Mouse (Mus musculus) liver, postnatal 0 days (tissue): ENCODE results near the gene Cyb561d2. TPM values are rescaled to one million over a fixed set of nuclear protein-coding genes. Genes with fewer than 3 reads are reported as not detected.

Experiments
- ATAC-seq: fragments of 200-750 bp; cut with Nextera tagmentation; 2 replicates; pipeline ENCODE4 v1.8.0; 2017; ENCODE audit warnings: mild to moderate bottlenecking, moderate library complexity
- DNase-seq: peaks from one replicate; pipeline ENCODE4 v3.0.0-alpha.2; 2016
- H3K27ac ChIP-seq: fragments of 300-500 bp; sonication (generic); 2 replicates; pipeline ENCODE4 v1.5.1; 2014; ENCODE audit warnings: antibody characterized with exemption, moderate library complexity, mild to moderate bottlenecking, low read depth
- H3K27me3 ChIP-seq: fragments of 300-500 bp; sonication (generic); 2 replicates; pipeline ENCODE4 v1.6.1; 2014; ENCODE audit warnings: low read length, control low read depth, mixed read lengths; ENCODE audit not compliant: insufficient read depth
- H3K36me3 ChIP-seq: fragments of 300-500 bp; sonication (generic); replicated peaks from 2 replicates; pipeline ENCODE4 v1.6.1; 2014; ENCODE audit warnings: mild to moderate bottlenecking, control low read depth, low read length, moderate library complexity, mixed read lengths; ENCODE audit not compliant: insufficient read depth
- H3K4me1 ChIP-seq: fragments of 300-500 bp; sonication (generic); 2 replicates; pipeline ENCODE4 v1.6.1; 2014; ENCODE audit warnings: antibody characterized with exemption, mild to moderate bottlenecking, control low read depth; ENCODE audit not compliant: insufficient read depth
- H3K4me2 ChIP-seq: fragments of 300-500 bp; sonication (generic); 2 replicates; pipeline ENCODE4 v1.6.1; 2014; ENCODE audit warnings: low read depth, mild to moderate bottlenecking, low read length, moderate library complexity, mixed read lengths
- H3K4me3 ChIP-seq: fragments of 300-500 bp; sonication (generic); 2 replicates; pipeline ENCODE4 v1.5.1; 2014; ENCODE audit warnings: low read depth, low read length
- H3K9ac ChIP-seq: fragments of 300-500 bp; sonication (generic); replicated peaks from 2 replicates; pipeline ENCODE4 v1.6.1; 2014; ENCODE audit warnings: mild to moderate bottlenecking, moderate library complexity
- H3K9me3 ChIP-seq: fragments of 300-500 bp; sonication (generic); 2 replicates; pipeline ENCODE4 v1.6.1; 2016; ENCODE audit warnings: mild to moderate bottlenecking, control low read depth, low read length, mixed read lengths
- CTCF ChIP-seq: sonication (generic); IDR thresholded peaks from 2 replicates; pipeline ENCODE4 v1.5.1; 2016; ENCODE audit warnings: antibody characterized with exemption, low read depth
- EP300 ChIP-seq: IDR thresholded peaks from 2 replicates; pipeline ENCODE4 v1.6.1; 2016; ENCODE audit warnings: antibody characterized with exemption, low read depth, mild to moderate bottlenecking
- WGBS: fragments of 180-500 bp; shearing (Covaris S2); extraction: QIAGEN DNeasy Blood & Tissue Kit; methylation state at CpG from one replicate; pipeline ENCODE4 v1.1.7; 2014; ENCODE audit not compliant: insufficient replicate concordance; 5-methylcytosine and 5-hydroxymethylcytosine counted together
- polyA plus RNA-seq: library from polyadenylated mRNA; unstranded; fragments of >200 nt; fragmentation: Nextera tagmentation; extraction: Ambion mirVana; gene quantifications from 2 replicates; pipeline ENCODE4 v1.2.1, GENCODE M21; 2015

Gene Cyb561d2
- polyA plus RNA-seq, 1 experiment from 2014 or later, result 18.5 TPM

GRCm38 (mm10) chr9:107538231-107538630, 3.8 kb downstream of the Cyb561d2 start:
- ATAC-seq (no peak), DNase-seq (no peak)
- Histone ChIP-seq H3K9ac (no peak overlapping the region), H3K27me3 (no peaks in the 10 kb centered on the region), H3K36me3 (peaks cover 27% of the 10 kb centered on the region), H3K4me2 (no peak overlapping the region), H3K9me3 (no peaks in the 10 kb centered on the region), H3K4me1 (peaks cover 45% of the 10 kb centered on the region), H3K27ac (no peak overlapping the region), H3K4me3 (no peak overlapping the region)
- 91% methylated on average over 7 of the region's 7 CpGs for WGBS
- TF ChIP-seq EP300 (no peak), CTCF (no peak)

- H3K4me3 ChIP-seq, result peak overlapping the region; percentile 70
- WGBS, result 0% methylated on average over 40 of the region's 40 CpGs
- peak overlapping the region; percentile 97 for H3K4me2 ChIP-seq
- H3K36me3 ChIP-seq, result peaks cover 21% of the 10 kb centered on the region
- no peaks in the 10 kb centered on the region for H3K27me3 ChIP-seq
- ATAC-seq (peak; percentile 12; the same call in 1 of the 2 replicates), DNase-seq (peak; percentile 59)
- peaks cover 27% of the 10 kb centered on the region for H3K4me1 ChIP-seq
- H3K27ac ChIP-seq, result peak overlapping the region; percentile 79
- TF ChIP-seq CTCF, result no peak
- TF ChIP-seq EP300, result no peak
- H3K9me3 ChIP-seq, result no peaks in the 10 kb centered on the region
- peak overlapping the region; percentile 91 for H3K9ac ChIP-seq
Measured at GRCm38 (mm10) chr9:107534408-107535202, 7.4 kb downstream of the Cyb561d2 start.

GRCm38 (mm10) chr9:107533791-107534407, 8.1 kb downstream of the Cyb561d2 start, which contains the start of gene Tmem115:
Tmem115 (plus strand) TSS chr9:107533945.
- Histone ChIP-seq H3K9me3 (no peaks in the 10 kb centered on the region), H3K27me3 (0 out of 2 replicates have a peak, but pooled peaks cover 3% of the 10 kb centered on the region), H3K27ac (peak within 1 kb of the TSS; percentile 79), H3K36me3 (peaks cover 15% of the 10 kb centered on the region), H3K4me1 (peaks cover 27% of the 10 kb centered on the region), H3K9ac (peak within 1 kb of the TSS; percentile 91), H3K4me2 (peak within 1 kb of the TSS; percentile 97), H3K4me3 (peak within 1 kb of the TSS; percentile 70)
- ATAC-seq (peak; percentile 97), DNase-seq (peak; percentile 91)
- under 1% methylated on average over 48 of the region's 48 CpGs for WGBS
- TF ChIP-seq EP300, result no peak
- peak; percentile 48; the same call in 1 of the 2 replicates for TF ChIP-seq CTCF

- ATAC-seq, result peak; percentile 72
- Histone ChIP-seq H3K4me3 (peak overlapping the region; percentile 30), H3K4me2 (peak overlapping the region; percentile 58), H3K9me3 (no peaks in the 10 kb centered on the region), H3K4me1 (peaks cover 13% of the 10 kb centered on the region), H3K27ac (no peak overlapping the region), H3K36me3 (no peaks in the 10 kb centered on the region), H3K9ac (no peak overlapping the region), H3K27me3 (peaks cover 47% of the 10 kb centered on the region)
- DNase-seq, result peak; percentile 88
- no peak for TF ChIP-seq CTCF
- TF ChIP-seq EP300, result no peak
- 7% methylated on average over 34 of the region's 44 CpGs for WGBS
Measured at GRCm38 (mm10) chr9:107526198-107527026, 15.6 kb downstream of the Cyb561d2 start.

GRCm38 (mm10) chr9:107522400-107522711, 19.6 kb downstream of the Cyb561d2 start:
- H3K4me2 ChIP-seq, result 0 out of 2 replicates have a peak overlapping the region, but pooled peaks have one; percentile 44
- H3K27me3 ChIP-seq, result peaks cover 36% of the 10 kb centered on the region
- peaks cover 13% of the 10 kb centered on the region for H3K4me1 ChIP-seq
- H3K4me3 ChIP-seq, result no peak overlapping the region
- H3K9me3 ChIP-seq, result no peaks in the 10 kb centered on the region
- H3K36me3 ChIP-seq, result no peaks in the 10 kb centered on the region
- ATAC-seq, result no peak
- no peak overlapping the region for H3K27ac ChIP-seq
- TF ChIP-seq EP300, result no peak
- TF ChIP-seq CTCF, result no peak
- no peak overlapping the region; the same call in 1 of the 2 replicates for H3K9ac ChIP-seq
- 46% methylated on average over 2 of the region's 2 CpGs for WGBS
- DNase-seq, result no peak
